Mouse (Mus musculus) limb, embryonic 13.5 days (tissue): Measurements from ENCODE around the gene Prr30. TPM values are rescaled to one million over a fixed set of nuclear protein-coding genes. Genes with fewer than 3 reads are reported as not detected.
"Not testable (repeated sequence)": the region's sequence is repeated elsewhere in the genome, so short reads cannot be mapped to it uniquely, and the experiment has no call there.

ENCODE experiments used
- ATAC-seq: fragments of 200-750 bp; cut with Nextera tagmentation; 2 replicates; pipeline ENCODE4 v1.8.0; 2017; ENCODE audit warnings: low read depth, moderate number of reproducible peaks, moderate TSS enrichment; ENCODE audit not compliant: low FRiP score
- H3K27ac ChIP-seq: fragments of 300-500 bp; sonication (generic); 2 replicates; pipeline ENCODE4 v1.5.1; 2015; ENCODE audit warnings: inconsistent platforms, mild to moderate bottlenecking, moderate library complexity
- H3K27me3 ChIP-seq: fragments of 300-500 bp; sonication (generic); 2 replicates; pipeline ENCODE4 v1.6.1; 2015; ENCODE audit warnings: mild to moderate bottlenecking, inconsistent platforms
- H3K36me3 ChIP-seq: fragments of 300-500 bp; sonication (generic); 2 replicates; pipeline ENCODE4 v1.6.1; 2015; ENCODE audit warnings: inconsistent platforms, mild to moderate bottlenecking, moderate library complexity
- H3K4me1 ChIP-seq: fragments of 300-500 bp; sonication (generic); 2 replicates; pipeline ENCODE4 v1.6.1; 2015; ENCODE audit warnings: inconsistent platforms
- H3K4me2 ChIP-seq: fragments of 300-500 bp; sonication (generic); replicated peaks from 2 replicates; pipeline ENCODE4 v1.6.1; 2015; ENCODE audit warnings: inconsistent platforms, mild to moderate bottlenecking, moderate library complexity
- H3K4me3 ChIP-seq: fragments of 300-500 bp; sonication (generic); 2 replicates; pipeline ENCODE4 v1.5.1; 2015; ENCODE audit warnings: moderate library complexity, mild to moderate bottlenecking, inconsistent platforms
- H3K9ac ChIP-seq: fragments of 300-500 bp; sonication (generic); 2 replicates; pipeline ENCODE4 v1.6.1; 2015; ENCODE audit warnings: mild to moderate bottlenecking, inconsistent platforms
- H3K9me3 ChIP-seq: fragments of 300-500 bp; sonication (generic); 2 replicates; pipeline ENCODE4 v1.6.1; 2016; ENCODE audit warnings: inconsistent platforms
- WGBS: fragments of 180-500 bp; shearing (Covaris S2); methylation state at CpG from one replicate; pipeline ENCODE4 v1.1.7; 2015; 5-methylcytosine and 5-hydroxymethylcytosine counted together
- polyA plus RNA-seq: library from polyadenylated mRNA; unstranded; fragments of >200 nt; fragmentation: Nextera tagmentation; extraction: Ambion mirVana; gene quantifications from 2 replicates; pipeline ENCODE4 v1.2.1, GENCODE M21; 2015

Prr30 gene
- not detected in 2 replicates for polyA plus RNA-seq

GRCm38 (mm10) chr14:101200230-101200629 lies at the start of gene Prr30:
TSS of gene Prr30 (minus strand) at chr14:101200330.
- Histone ChIP-seq H3K27me3 (no peaks in the 10 kb centered on the region), H3K27ac (no peak within 1 kb of the TSS), H3K4me1 (no peaks in the 10 kb centered on the region), H3K4me3 (no peak within 1 kb of the TSS), H3K36me3 (no peaks in the 10 kb centered on the region), H3K9ac (no peak within 1 kb of the TSS), H3K4me2 (no peak within 1 kb of the TSS), H3K9me3 (no peaks in the 10 kb centered on the region)
- 67% methylated on average over 4 of the region's 4 CpGs for WGBS
- ATAC-seq: no peak

DNA sequence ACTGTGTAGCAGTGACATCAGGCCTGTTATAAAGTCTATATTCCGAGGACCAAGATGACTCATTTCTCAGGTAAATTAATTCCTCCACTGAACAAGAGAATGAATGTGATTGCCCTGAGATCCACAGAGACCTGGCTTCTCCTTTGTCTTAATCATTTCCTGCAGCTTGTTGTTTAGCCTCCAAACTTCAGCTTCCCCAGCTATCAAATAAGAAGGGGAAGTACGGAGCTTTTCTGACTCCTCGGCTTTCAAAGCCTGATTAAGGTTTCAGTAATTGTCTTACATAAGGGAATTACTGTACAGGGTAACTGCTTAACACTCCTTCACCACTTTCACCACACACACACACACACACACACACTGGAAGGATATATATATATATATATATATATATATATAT lies 46.7 kb upstream of the Prr30 start:
- Histone ChIP-seq H3K9ac (no peak overlapping the region), H3K27me3 (no peaks in the 10 kb centered on the region), H3K9me3 (peaks cover 3% of the 10 kb centered on the region; the same call in 1 of the 2 replicates), H3K36me3 (no peaks in the 10 kb centered on the region), H3K27ac (no peak overlapping the region), H3K4me1 (no peaks in the 10 kb centered on the region), H3K4me2 (no peak overlapping the region), H3K4me3 (no peak overlapping the region)
- 65% methylated on average over 3 of the region's 3 CpGs for WGBS
- ATAC-seq: no peak

DNA sequence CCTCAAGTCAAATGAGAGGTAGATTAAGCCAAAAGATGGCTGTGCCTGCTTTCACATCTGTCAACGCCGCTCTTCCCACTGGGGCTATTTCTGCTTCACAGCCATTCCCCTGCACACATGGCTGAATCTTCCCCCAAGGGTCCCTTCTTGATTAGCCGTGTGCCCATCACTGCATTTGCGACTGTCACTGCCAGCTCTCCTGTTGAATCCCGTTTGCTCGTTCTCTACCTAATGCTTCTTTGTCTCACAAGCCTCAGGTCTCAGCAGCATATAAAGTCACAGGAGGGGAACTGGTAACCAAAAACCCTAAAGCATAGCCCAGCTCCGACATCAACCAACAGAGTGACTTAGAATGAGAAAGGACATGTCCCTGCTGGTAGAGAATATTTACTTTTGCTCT lies 45.6 kb upstream of the Prr30 start:
- no peaks in the 10 kb centered on the region for H3K36me3 ChIP-seq
- H3K27ac ChIP-seq: no peak overlapping the region
- WGBS: 70% methylated on average over 7 of the region's 7 CpGs
- ATAC-seq: no peak
- H3K9me3 ChIP-seq: peaks cover 6% of the 10 kb centered on the region; the same call in 1 of the 2 replicates
- H3K27me3 ChIP-seq: no peaks in the 10 kb centered on the region
- no peak overlapping the region for H3K4me2 ChIP-seq
- no peaks in the 10 kb centered on the region for H3K4me1 ChIP-seq
- H3K9ac ChIP-seq: no peak overlapping the region
- H3K4me3 ChIP-seq: no peak overlapping the region

GRCm38 (mm10) chr14:101244441-101244840 lies 44.3 kb upstream of the Prr30 start:
- 25% methylated on average over 3 of the region's 3 CpGs for WGBS
- not testable (repeated sequence) for H3K4me1 ChIP-seq, H3K27me3 ChIP-seq, H3K4me3 ChIP-seq, H3K36me3 ChIP-seq, H3K9ac ChIP-seq, ATAC-seq, H3K4me2 ChIP-seq, H3K9me3 ChIP-seq, H3K27ac ChIP-seq

GRCm38 (mm10) chr14:101237965-101238364 lies 37.8 kb upstream of the Prr30 start:
- WGBS: 89% methylated on average over 1 of the region's 1 CpGs
- ATAC-seq: no peak
- no peak overlapping the region for H3K4me2 ChIP-seq
- H3K27me3 ChIP-seq: no peaks in the 10 kb centered on the region
- H3K4me3 ChIP-seq: no peak overlapping the region
- H3K36me3 ChIP-seq: no peaks in the 10 kb centered on the region
- H3K9me3 ChIP-seq: peaks cover 11% of the 10 kb centered on the region
- no peaks in the 10 kb centered on the region for H3K4me1 ChIP-seq
- no peak overlapping the region for H3K27ac ChIP-seq
- H3K9ac ChIP-seq: no peak overlapping the region

DNA sequence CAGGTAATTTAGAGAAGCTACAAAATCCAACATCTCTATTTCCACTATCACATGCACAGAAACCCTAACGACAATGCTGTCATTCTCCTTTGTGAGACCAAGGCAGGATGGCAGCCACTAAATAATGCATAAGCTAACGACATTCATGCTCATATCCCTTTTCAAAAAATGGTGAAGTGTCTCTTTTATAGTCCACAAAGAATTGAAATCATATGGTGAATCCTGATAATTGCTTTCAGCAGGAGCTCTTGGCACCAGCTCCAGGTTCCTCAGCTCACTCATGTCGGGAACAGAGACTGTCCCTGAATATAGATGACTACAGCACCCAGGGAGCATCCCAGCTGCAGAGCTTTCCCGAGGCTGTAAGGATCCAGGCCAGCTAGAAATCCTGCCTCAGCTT lies 28.9 kb upstream of the Prr30 start:
- Histone ChIP-seq H3K27me3 (no peaks in the 10 kb centered on the region), H3K4me2 (no peak overlapping the region), H3K4me3 (no peak overlapping the region), H3K9me3 (no peaks in the 10 kb centered on the region), H3K4me1 (no peaks in the 10 kb centered on the region), H3K36me3 (no peaks in the 10 kb centered on the region), H3K9ac (no peak overlapping the region), H3K27ac (no peak overlapping the region)
- WGBS: 39% methylated on average over 4 of the region's 4 CpGs
- ATAC-seq: no peak

DNA sequence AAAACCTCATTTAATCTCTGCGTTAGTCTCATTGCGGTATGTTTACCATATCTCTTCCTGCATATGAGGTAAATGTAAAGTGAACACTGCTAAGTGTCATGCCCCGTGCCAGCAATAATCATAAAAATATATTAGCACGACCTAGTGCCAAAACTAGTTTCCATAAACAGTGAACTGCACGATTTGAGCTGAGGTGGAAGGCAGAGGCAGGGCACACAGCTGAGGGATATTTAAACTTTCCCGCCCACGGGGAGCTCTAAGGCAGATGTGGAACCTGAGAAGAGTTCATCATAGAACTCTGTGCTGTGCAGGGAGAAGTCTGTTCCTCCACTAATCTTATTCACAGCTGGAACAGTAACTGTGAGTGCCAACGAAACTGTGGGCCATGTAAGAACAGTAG lies 22.2 kb upstream of the Prr30 start:
- Histone ChIP-seq H3K27ac (no peak overlapping the region), H3K4me1 (no peaks in the 10 kb centered on the region; the same call in 1 of the 2 replicates), H3K4me2 (no peak overlapping the region), H3K9me3 (no peaks in the 10 kb centered on the region), H3K4me3 (no peak overlapping the region), H3K36me3 (no peaks in the 10 kb centered on the region), H3K27me3 (no peaks in the 10 kb centered on the region), H3K9ac (no peak overlapping the region)
- 37% methylated on average over 8 of the region's 8 CpGs for WGBS
- ATAC-seq: peak; percentile 69; the same call in 1 of the 2 replicates

GRCm38 (mm10) chr14:101172258-101172657 lies 27.9 kb downstream of the Prr30 start:
- Histone ChIP-seq H3K9ac (no peak overlapping the region), H3K4me1 (no peaks in the 10 kb centered on the region), H3K27me3 (no peaks in the 10 kb centered on the region), H3K36me3 (no peaks in the 10 kb centered on the region), H3K9me3 (no peaks in the 10 kb centered on the region), H3K4me3 (no peak overlapping the region), H3K4me2 (no peak overlapping the region), H3K27ac (no peak overlapping the region)
- no peak for ATAC-seq
- 90% methylated on average over 4 of the region's 4 CpGs for WGBS
